Mouse (Mus musculus): ENCODE measurements around the gene Gm28510. TPM values are rescaled to one million over a fixed set of nuclear protein-coding genes. Genes with fewer than 3 reads are reported as not detected.
"Not testable (repeated sequence)": the region's sequence is repeated elsewhere in the genome, so short reads cannot be mapped to it uniquely, and the experiment has no call there.

Gene Gm28510
- not detected in 2 replicates for polyA plus RNA-seq (2015; fragmentation: Nextera tagmentation; extraction: Ambion mirVana)

- H3K27ac ChIP-seq; H3K4me3 ChIP-seq; H3K4me2 ChIP-seq; H3K4me1 ChIP-seq (replicated peaks); H3K36me3 ChIP-seq; H3K9ac ChIP-seq; H3K9me3 ChIP-seq; ATAC-seq (ENCODE audit: low FRiP score); H3K27me3 ChIP-seq: not testable (repeated sequence)
- WGBS, result no CpG with 5 or more reads among the region's 6 CpGs
These were observed at the start of gene Gm28510 for GRCm38 (mm10) chrY:10412437-10412836. Gene Gm28510 (plus strand): TSS chrY:10412737.

Other genes starting within 250 kb of the Gm28510 start
- gene Gm20834, start 88.1 kb upstream of the Gm28510 start, polyA plus RNA-seq (2015; fragmentation: Nextera tagmentation; extraction: Ambion mirVana), result not detected in 2 replicates
- not detected in 2 replicates for gene Gm20737, start 123.3 kb downstream of the Gm28510 start, polyA plus RNA-seq (2015; fragmentation: Nextera tagmentation; extraction: Ambion mirVana)
- not detected in 2 replicates for gene Gm21775, start 140.7 kb downstream of the Gm28510 start, polyA plus RNA-seq (2015; fragmentation: Nextera tagmentation; extraction: Ambion mirVana)
- gene Gm21900, start 203.6 kb downstream of the Gm28510 start, polyA plus RNA-seq (2015; fragmentation: Nextera tagmentation; extraction: Ambion mirVana), result not detected in 2 replicates